Mouse (Mus musculus) CH12.LX (cell line): ENCODE measurements around the gene Ndufa4l2.

Experiments used
- CHD1 ChIP-seq: IDR thresholded peaks from 2 replicates; pipeline ENCODE4 v1.6.1; 2012; ENCODE audit warnings: low read depth, low read length, improper control_type of control experiment, inconsistent platforms
- CHD2 ChIP-seq: IDR thresholded peaks from 2 replicates; pipeline ENCODE4 v1.6.1; 2011; ENCODE audit warnings: low read length, improper control_type of control experiment
- CTCF ChIP-seq, 2 experiments: IDR thresholded peaks in 1 of 2; conservative IDR thresholded peaks in 1 of 2; 2 replicates each; pipeline ENCODE4 v1.5.1; 2011 to 2012; ENCODE audit warnings: low read depth in 2 of 2, low read length in 2 of 2, improper control_type of control experiment in 1 of 2, inconsistent platforms in 1 of 2, mild to moderate bottlenecking in 1 of 2, moderate library complexity in 1 of 2
- JUN ChIP-seq: IDR thresholded peaks from 2 replicates; pipeline ENCODE4 v1.6.1; 2011; ENCODE audit warnings: low read depth, mild to moderate bottlenecking, low read length, improper control_type of control experiment, moderate library complexity; ENCODE audit not compliant: insufficient read depth
- NELFE ChIP-seq: IDR thresholded peaks from 2 replicates; pipeline ENCODE4 v1.6.1; 2011; ENCODE audit warnings: low read depth, low read length, improper control_type of control experiment
- POLR2A ChIP-seq: IDR thresholded peaks from 2 replicates; pipeline ENCODE4 v1.6.1; 2011; ENCODE audit warnings: low read depth, mild to moderate bottlenecking, improper control_type of control experiment, low read length
- POLR2AphosphoS2 ChIP-seq: IDR thresholded peaks from 2 replicates; pipeline ENCODE4 v1.6.1; 2011; ENCODE audit warnings: low read depth, low read length, improper control_type of control experiment
- UBTF ChIP-seq: IDR thresholded peaks from 2 replicates; pipeline ENCODE4 v1.6.1; 2012; ENCODE audit warnings: low read depth, mild to moderate bottlenecking, inconsistent platforms, low read length, improper control_type of control experiment, moderate library complexity

DNA sequence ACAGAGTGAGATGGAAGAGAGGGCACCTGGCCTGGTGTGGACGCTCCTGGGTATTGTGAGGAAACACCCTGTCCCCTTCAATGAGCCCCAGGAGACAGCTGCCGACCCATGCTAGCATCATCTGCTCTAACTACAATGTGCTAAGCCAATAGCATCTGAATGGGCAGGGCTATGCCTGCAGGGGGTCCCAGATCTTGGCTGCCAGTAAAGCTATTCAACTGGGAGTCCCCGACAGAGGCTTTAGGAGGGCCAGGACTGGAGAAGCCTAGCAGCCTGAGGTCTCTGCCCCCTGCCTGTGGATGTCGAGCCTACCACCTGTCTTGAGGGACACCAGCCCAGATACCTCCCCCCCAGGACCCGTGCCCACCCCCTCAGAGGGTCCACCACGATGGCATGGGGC lies 28.0 kb downstream of the Ndufa4l2 start:
- TF ChIP-seq JUN (no peak), CTCF (conservative IDR thresholded peaks at IDR 0.05 in 1 of 2, IDR thresholded peaks at IDR 0.05 in 1 of 2; ENCODE audit: low read depth in 2 of 2, low read length in 2 of 2) (no peak), NELFE (no peak), POLR2AphosphoS2 (no peak), POLR2A (no peak), CHD2 (no peak), CHD1 (no peak), UBTF (no peak)
